Mouse (Mus musculus) spleen, postnatal 36 days (tissue): ENCODE measurements around the gene Gtf3c1.
A peak's percentile ranks its signal among the peaks of the same experiment; 100 is the strongest.

Source experiments
- DNase-seq, 2 experiments: peaks; one replicate each; pipeline ENCODE4 v3.0.0; 2022; ENCODE audit warnings: low spot score in 2 of 2, mixed read lengths in 1 of 2

Gene Gtf3c1

GRCm38 (mm10) chr7:125707186-125707585 lies 394 bp downstream of the Gtf3c1 start:
- peak in 1 of 2 experiments; percentile 51 for DNase-seq

GRCm38 (mm10) chr7:125702791-125703190 lies 4.8 kb downstream of the Gtf3c1 start:
- DNase-seq: no peak

GRCm38 (mm10) chr7:125694056-125694455 lies 13.5 kb downstream of the Gtf3c1 start:
- no peak for DNase-seq

GRCm38 (mm10) chr7:125690516-125690915 lies 17.1 kb downstream of the Gtf3c1 start:
- no peak for DNase-seq

GRCm38 (mm10) chr7:125679936-125680335 lies 27.6 kb downstream of the Gtf3c1 start:
- peak; percentile 15 to 26 for DNase-seq

GRCm38 (mm10) chr7:125678756-125679155 lies 28.8 kb downstream of the Gtf3c1 start:
- DNase-seq: no peak

GRCm38 (mm10) chr7:125674916-125675315 lies 32.7 kb downstream of the Gtf3c1 start:
- DNase-seq: peak in 1 of 2 experiments; percentile 24

- no peak for DNase-seq
These were observed 36.2 kb downstream of the Gtf3c1 start for GRCm38 (mm10) chr7:125671396-125671795.

- no peak for DNase-seq
These were observed 36.7 kb downstream of the Gtf3c1 start for GRCm38 (mm10) chr7:125670865-125671264.

GRCm38 (mm10) chr7:125663654-125664053 lies 43.9 kb downstream of the Gtf3c1 start:
- no peak for DNase-seq

GRCm38 (mm10) chr7:125657511-125657910 lies 50.1 kb downstream of the Gtf3c1 start:
- DNase-seq: no peak

GRCm38 (mm10) chr7:125649013-125649412 lies 58.6 kb downstream of the Gtf3c1 start:
- DNase-seq: no peak

- no peak for DNase-seq
These were observed 62.2 kb downstream of the Gtf3c1 start for GRCm38 (mm10) chr7:125645413-125645812.

- DNase-seq: no peak
These were observed 63.7 kb downstream of the Gtf3c1 start for GRCm38 (mm10) chr7:125643880-125644279.

- peak; percentile 82 to 85 for DNase-seq
These were observed 68.7 kb downstream of the Gtf3c1 start for GRCm38 (mm10) chr7:125638870-125639386.

GRCm38 (mm10) chr7:125638376-125638775 lies 69.2 kb downstream of the Gtf3c1 start:
- no peak for DNase-seq

GRCm38 (mm10) chr7:125637220-125638140 lies 70.1 kb downstream of the Gtf3c1 start:
- no peak for DNase-seq

- no peak for DNase-seq
These were observed 76.6 kb downstream of the Gtf3c1 start for GRCm38 (mm10) chr7:125630989-125631388.

- peak; percentile 89 to 90 for DNase-seq
These were observed 77.3 kb downstream of the Gtf3c1 start for GRCm38 (mm10) chr7:125630317-125630716.

- peak; percentile 48 to 58 for DNase-seq
These were observed 81.8 kb downstream of the Gtf3c1 start for GRCm38 (mm10) chr7:125625829-125626228.

- no peak for DNase-seq
These were observed 82.4 kb downstream of the Gtf3c1 start for GRCm38 (mm10) chr7:125625219-125625618.

- DNase-seq: no peak
These were observed 84.6 kb downstream of the Gtf3c1 start for GRCm38 (mm10) chr7:125622741-125623685.
